Mouse (Mus musculus): Measurements from ENCODE around the gene Rasgrp2.
A peak's percentile ranks its signal among the peaks of the same experiment; 100 is the strongest.

Rasgrp2 gene

GRCm38 (mm10) chr19:6382323-6382924, 16.7 kb upstream of the Rasgrp2 start:
- no peak for DNase-seq (ENCODE audit: low spot score in 2 of 2)

GRCm38 (mm10) chr19:6383470-6383869, 15.7 kb upstream of the Rasgrp2 start:
- DNase-seq (ENCODE audit: low spot score in 2 of 2), result no peak

GRCm38 (mm10) chr19:6384128-6384527, 15.0 kb upstream of the Rasgrp2 start, which contains the start of gene Pygm:
Gene Pygm (plus strand): TSS chr19:6384399.
- DNase-seq (ENCODE audit: low spot score in 2 of 2), result peak in 1 of 2 experiments; percentile 40

- DNase-seq (ENCODE audit: low spot score in 2 of 2), result no peak
These were observed 14.2 kb upstream of the Rasgrp2 start for GRCm38 (mm10) chr19:6384954-6385353.

- DNase-seq (ENCODE audit: low spot score in 2 of 2), result no peak
These were observed 13.7 kb upstream of the Rasgrp2 start for GRCm38 (mm10) chr19:6385419-6385818.

GRCm38 (mm10) chr19:6385821-6386220, 13.3 kb upstream of the Rasgrp2 start:
- DNase-seq (ENCODE audit: low spot score in 2 of 2), result no peak

GRCm38 (mm10) chr19:6386234-6386633, 12.9 kb upstream of the Rasgrp2 start:
- no peak for DNase-seq (ENCODE audit: low spot score in 2 of 2)

GRCm38 (mm10) chr19:6388006-6388405, 11.1 kb upstream of the Rasgrp2 start:
- no peak for DNase-seq (ENCODE audit: low spot score in 2 of 2)

GRCm38 (mm10) chr19:6389803-6390202, 9.3 kb upstream of the Rasgrp2 start:
- peak; percentile 74 to 75 for DNase-seq (ENCODE audit: low spot score in 2 of 2)

GRCm38 (mm10) chr19:6390251-6390650, 8.9 kb upstream of the Rasgrp2 start:
- DNase-seq (ENCODE audit: low spot score in 2 of 2), result no peak

GRCm38 (mm10) chr19:6392743-6393393, 6.3 kb upstream of the Rasgrp2 start:
- DNase-seq (ENCODE audit: low spot score in 2 of 2), result no peak

- no peak for DNase-seq (ENCODE audit: low spot score in 2 of 2)
These were observed 5.5 kb upstream of the Rasgrp2 start for GRCm38 (mm10) chr19:6393637-6394036.

- DNase-seq (ENCODE audit: low spot score in 2 of 2), result no peak
These were observed 2.9 kb upstream of the Rasgrp2 start for GRCm38 (mm10) chr19:6396237-6396636.

GRCm38 (mm10) chr19:6397582-6398249, 1.4 kb upstream of the Rasgrp2 start:
- peak in 1 of 2 experiments; percentile 32 for DNase-seq (ENCODE audit: low spot score in 2 of 2)

GRCm38 (mm10) chr19:6398447-6399284, 474 bp upstream of the Rasgrp2 start:
- peak; percentile 90 to 91 for DNase-seq (ENCODE audit: low spot score in 2 of 2)

- DNase-seq (ENCODE audit: low spot score in 2 of 2), result peak in 1 of 2 experiments; percentile 58
These were observed 1.3 kb downstream of the Rasgrp2 start for GRCm38 (mm10) chr19:6400096-6401086.

- peak; percentile 81 to 83 for DNase-seq (ENCODE audit: low spot score in 2 of 2)
These were observed 2.1 kb downstream of the Rasgrp2 start for GRCm38 (mm10) chr19:6401131-6401815.

GRCm38 (mm10) chr19:6401951-6402350, 2.8 kb downstream of the Rasgrp2 start:
- peak in 1 of 2 experiments; percentile 45 for DNase-seq (ENCODE audit: low spot score in 2 of 2)

- DNase-seq (ENCODE audit: low spot score in 2 of 2), result no peak
These were observed 4.7 kb downstream of the Rasgrp2 start for GRCm38 (mm10) chr19:6403869-6404268.

GRCm38 (mm10) chr19:6405433-6405832, 6.3 kb downstream of the Rasgrp2 start:
- DNase-seq (ENCODE audit: low spot score in 2 of 2), result no peak

All from spleen, postnatal 36 days (tissue).